Mouse (Mus musculus): ENCODE data around the gene Cnih3.

GRCm38 (mm10) chr1:181462051-181462905 is 109.8 kb downstream of the Cnih3 start:
- TF ChIP-seq CTCF (IDR thresholded peaks at IDR 0.05; ENCODE audit: low read depth) = no peak
- TF ChIP-seq EP300 (IDR thresholded peaks at IDR 0.05; ENCODE audit: low read depth) = no peak
